Mouse (Mus musculus) liver, adult 10 weeks (tissue): Measurements from ENCODE around the gene Hpgds. TPM values are rescaled to one million over a fixed set of nuclear protein-coding genes. Genes with fewer than 3 reads are reported as not detected.

Experiments
- polyA plus RNA-seq: library from polyadenylated mRNA; stranded (reverse); fragments of 350-450 nt; fragmentation: Illumina TruSeq; extraction: RNeasy Lipid Tissue Mini Kit (QIAGEN cat#74804); gene quantifications from one replicate; pipeline ENCODE4 v1.2.3, GENCODE M21; 2014; ENCODE audit warnings: low read depth, low replicate concordance

Hpgds gene
- polyA plus RNA-seq = 1.0 TPM

DNA sequence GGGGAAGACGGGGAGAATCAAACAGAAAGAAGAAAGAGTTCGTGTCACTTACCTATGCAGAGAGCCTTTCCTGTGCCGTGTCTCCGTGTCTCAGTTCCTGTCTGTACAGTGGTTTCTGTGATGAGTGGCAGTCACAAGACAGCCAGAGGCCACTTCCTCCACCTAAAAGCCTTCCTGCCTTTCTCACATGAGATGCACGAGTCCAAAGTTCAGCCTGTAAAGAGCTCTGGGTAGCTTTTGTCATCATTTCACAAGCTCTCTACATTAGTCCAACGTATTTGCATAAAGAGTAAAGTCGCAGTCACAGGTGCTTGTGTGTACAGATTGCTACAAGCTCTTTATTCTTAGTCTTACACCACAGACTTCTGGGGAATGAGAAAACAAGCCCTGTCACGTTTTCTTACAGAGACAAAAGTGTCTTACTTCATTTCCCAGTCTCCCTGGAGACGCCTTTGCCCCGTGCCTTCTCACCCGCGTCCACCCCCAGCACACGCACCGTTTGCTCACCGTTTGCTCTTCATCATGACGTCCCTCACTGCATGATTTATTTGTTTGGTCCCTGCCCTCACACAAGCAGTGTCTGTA, at the start of gene Hpgds:
Gene Hpgds (minus strand): TSS at position 288 of the 585 bp plus-strand sequence.

Other genes starting within 250 kb of the Hpgds start
- gene Smarcad1, start 102.3 kb downstream of the Hpgds start, polyA plus RNA-seq = 18.1 TPM
- not detected for gene C130060K24Rik, start 236.2 kb upstream of the Hpgds start, polyA plus RNA-seq